Mouse (Mus musculus) retina, postnatal 1 day (tissue): ENCODE data around the gene Slc16a13.

Source experiments
- DNase-seq: peaks from one replicate; pipeline ENCODE4 v3.0.0-alpha.2; 2012

The Slc16a13 gene

DNA sequence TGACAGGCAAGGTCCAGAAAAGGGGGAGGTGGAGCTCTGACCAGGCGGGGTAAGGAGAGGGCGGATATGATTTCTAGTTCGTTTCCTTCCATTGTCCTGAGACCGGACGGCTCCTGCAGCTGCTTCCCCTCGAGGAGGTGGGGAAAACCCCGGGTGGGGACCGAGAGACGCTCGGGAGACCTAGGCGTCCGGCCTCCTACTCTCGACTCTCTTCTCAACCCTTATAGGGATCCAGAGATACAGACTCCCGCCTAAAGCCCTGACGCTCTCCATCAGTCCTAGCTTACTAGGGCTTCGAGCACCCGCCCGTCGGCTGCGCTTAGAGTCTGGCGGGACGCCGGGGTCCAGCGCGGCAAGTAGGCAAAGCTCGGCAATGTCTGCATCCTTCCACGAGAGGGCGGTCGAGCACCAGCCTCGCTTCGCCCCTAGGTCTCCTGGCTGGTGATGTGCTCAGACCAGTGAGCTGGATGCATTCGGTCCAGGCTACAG lies 9.4 kb upstream of the Slc16a13 start:
- peak; percentile 90 for DNase-seq

DNA sequence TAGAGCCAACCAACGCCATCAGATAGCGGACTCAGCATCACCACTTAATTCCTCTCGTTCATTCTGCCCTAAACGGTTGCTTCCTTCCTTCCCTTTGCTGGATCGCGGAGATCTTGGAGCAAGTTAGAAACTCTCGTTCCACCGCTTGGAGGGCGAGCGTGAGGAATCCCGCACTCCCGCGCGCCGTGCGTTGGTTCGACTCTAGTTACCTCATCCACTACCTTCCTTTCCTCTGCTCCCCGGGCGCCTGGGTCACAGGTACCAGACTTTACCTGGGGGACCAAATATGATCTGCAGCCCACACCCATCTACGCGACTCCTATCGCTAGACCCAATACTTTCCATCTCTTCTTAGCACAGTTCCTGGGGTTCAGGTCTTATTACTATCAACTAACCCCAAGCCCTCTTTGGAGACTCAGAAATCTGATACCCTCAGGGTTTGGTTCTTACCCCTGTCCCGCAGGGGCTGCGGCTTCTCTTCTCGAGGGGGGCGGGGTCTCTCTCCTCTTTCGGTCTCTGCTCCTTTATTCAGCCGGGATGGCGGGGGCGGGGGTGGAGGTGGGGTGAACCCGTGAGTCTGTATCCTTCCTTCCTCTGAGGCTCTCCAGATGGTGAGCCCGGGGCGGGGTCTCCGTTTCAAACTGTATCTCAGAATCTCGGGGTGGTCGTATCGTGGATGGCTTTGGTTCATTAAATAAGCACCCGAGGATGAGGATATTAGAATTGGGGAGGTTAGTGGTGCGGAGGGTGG lies 8.6 kb upstream of the Slc16a13 start, which contains the start of gene Bcl6b:
Gene Bcl6b, minus strand, starts transcription at position 539 of the 751 bp plus-strand sequence.
- DNase-seq: no peak

GRCm38 (mm10) chr11:70228828-70229227 lies 8.0 kb upstream of the Slc16a13 start:
- peak; percentile 87 for DNase-seq

DNA sequence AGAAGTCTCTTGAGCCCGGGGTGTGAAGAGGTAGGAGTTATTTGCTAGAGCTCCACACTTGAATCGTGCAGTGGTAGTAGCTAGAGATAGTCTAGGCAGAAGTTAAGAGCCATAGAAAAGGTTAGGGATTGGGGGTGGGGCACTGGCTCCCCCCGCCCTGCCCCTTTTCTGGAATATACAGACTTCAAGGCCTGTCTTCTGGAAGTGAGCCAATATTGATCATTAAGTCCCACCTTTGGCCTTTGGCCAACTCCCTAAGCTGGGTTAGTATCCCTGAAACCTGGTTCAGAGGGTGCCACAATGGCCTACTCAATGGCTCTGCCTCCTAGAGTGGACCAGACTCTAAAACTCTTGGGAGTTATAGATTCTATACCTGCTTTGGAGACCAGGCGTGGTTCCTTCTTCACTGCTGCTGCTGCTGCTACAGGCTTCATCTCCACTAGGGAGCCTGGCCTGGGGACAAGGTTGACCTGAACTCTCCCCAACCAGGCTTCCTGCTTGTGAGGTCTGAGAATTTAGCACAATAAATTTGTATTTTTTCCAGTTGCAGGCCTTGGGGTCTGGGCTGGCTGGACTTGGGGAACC lies 6.9 kb upstream of the Slc16a13 start:
- no peak for DNase-seq

DNA sequence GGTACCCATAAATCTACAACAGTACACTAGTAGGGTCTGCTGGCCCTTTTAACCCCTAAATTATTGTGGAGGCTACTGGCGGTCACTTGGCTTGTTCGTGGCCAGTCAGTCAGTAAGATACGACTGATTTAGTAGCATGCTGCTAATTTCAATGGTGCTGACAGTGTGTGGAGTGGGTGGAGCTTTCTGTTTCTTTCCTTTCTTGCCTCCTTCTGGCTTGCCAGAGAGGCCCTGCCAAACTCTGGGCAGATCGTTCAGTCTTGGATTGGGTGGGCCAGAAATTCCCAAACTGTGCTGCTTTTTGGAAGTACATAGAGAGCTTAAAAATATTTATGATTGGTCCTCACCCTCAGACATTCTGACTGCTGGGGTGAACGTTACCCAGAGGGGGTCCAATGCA lies 6.3 kb upstream of the Slc16a13 start:
- DNase-seq: no peak

DNA sequence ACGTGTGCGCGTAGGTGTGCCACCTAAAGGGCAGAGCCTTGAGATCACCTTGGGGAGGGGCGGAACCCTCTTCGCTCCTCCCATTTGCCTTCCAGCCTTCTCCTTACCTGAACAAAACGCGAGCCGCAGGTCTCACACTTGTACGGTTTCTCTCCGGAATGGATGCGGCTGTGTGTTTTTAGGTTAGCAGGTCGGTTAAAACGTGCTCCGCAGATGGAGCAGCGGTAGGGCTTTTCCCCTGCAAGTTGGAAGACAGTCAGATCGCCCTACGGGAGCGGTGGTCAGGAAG lies 5.7 kb upstream of the Slc16a13 start:
- peak; percentile 12 for DNase-seq

GRCm38 (mm10) chr11:70225798-70226601 lies 5.1 kb upstream of the Slc16a13 start:
- DNase-seq: peak; percentile 23

- no peak for DNase-seq
Observed at GRCm38 (mm10) chr11:70223724-70224123, 2.9 kb upstream of the Slc16a13 start.

DNA sequence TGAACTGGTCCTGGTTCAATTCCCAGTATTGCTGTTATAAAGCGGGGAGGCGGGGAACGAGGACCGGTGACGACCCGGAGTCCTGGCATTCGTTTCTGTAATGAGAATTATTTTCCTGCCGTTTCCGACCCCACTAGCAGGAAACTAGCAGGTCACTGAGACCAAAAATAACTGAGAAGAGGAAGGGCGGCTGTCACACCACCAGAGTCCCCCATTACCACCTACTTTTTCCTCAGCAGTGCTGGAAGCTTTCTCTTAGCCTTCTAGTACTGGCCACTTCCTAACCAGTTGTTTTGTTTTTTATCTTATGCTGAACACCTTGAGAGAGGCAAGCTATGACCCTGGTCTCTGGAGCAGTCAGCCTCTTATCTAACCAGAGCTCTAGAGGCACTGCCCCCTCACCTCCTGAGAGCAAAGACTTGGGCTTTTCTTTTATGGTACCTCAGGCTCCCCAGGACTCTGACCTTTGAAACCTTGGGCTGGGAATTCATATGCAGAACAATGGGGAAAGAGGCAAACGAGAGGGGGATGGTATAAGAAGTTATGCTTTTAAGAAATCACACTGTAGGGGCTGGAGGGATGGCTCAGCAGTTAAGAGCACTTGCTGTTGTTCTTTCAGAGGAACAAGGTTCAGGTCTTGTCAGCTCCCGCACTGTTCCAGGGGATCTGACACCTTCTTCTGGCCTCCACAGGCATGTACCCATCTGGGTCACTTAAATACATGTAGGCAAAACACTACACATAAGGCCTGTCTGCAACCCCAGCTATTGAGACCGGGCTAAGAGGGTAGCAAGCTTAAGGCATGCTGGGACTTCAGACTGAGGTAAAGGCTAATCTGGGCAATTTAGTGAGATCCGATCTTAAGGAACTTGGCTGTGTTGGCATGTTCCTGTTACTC lies 988 bp upstream of the Slc16a13 start:
- no peak for DNase-seq

DNA sequence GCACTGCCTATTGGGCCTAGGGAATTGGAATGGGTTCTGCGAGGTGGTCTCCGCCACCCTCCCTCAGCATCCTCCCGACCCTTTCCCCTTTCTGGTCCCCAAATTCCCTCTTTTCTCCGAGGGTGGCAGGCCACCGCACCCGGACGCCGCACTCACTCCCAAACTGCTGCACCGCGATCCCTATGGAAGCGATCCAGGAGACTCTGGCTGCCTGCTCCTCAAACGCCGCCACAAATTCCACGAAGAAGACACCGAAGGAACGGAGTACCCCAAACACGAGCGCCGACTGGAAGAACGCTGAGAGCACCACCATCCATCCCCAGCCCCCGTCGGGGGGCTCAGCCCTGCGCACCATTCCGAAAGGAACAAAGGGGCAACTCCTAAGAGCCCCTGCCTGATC lies 541 bp downstream of the Slc16a13 start:
- no peak for DNase-seq

GRCm38 (mm10) chr11:70219873-70220272 lies 991 bp downstream of the Slc16a13 start:
- no peak for DNase-seq

DNA sequence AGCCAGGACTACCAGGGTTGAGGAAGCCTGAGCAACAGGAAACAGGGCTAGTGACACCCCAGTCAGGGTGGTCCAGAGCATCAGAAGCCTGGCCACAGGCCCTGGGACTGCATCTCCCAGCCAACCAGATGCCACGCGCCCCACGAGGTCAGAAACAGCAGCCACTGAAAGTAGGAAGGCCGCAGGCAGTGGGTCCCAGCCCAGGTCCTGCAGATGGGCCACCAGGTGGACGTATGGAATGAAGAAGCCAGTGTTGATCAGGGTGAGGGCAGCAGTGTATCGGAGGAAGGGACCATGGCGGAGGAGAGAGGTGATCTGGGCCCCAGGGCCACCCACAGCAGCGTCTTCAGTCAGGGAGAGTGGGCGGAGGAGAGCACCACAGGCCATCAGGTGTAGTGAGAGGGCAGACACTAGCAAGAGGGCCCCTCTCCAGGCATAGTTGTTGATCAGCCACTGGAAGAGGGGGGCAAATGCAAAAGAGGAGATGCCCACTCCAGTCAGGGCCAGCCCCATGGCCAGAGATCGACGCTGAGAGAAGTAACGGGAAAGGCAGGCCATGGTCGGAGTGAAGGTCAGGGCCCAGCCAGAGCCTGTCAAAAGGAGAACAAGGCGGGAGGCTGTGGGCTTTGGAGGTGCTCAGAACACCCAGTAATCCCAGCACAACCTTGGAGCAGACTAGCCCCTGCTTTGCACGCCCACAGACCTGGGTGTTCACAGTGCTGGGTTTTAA lies 2.0 kb downstream of the Slc16a13 start:
- no peak for DNase-seq

GRCm38 (mm10) chr11:70218039-70218438 lies 2.8 kb downstream of the Slc16a13 start:
- no peak for DNase-seq

GRCm38 (mm10) chr11:70216103-70216502 lies 4.8 kb downstream of the Slc16a13 start:
- no peak for DNase-seq

- DNase-seq: no peak
Observed at GRCm38 (mm10) chr11:70215301-70215700, 5.6 kb downstream of the Slc16a13 start.

- DNase-seq: no peak
Observed at GRCm38 (mm10) chr11:70214856-70215209, 6.0 kb downstream of the Slc16a13 start.

GRCm38 (mm10) chr11:70214191-70214855 lies 6.5 kb downstream of the Slc16a13 start:
- DNase-seq: peak; percentile 30

DNA sequence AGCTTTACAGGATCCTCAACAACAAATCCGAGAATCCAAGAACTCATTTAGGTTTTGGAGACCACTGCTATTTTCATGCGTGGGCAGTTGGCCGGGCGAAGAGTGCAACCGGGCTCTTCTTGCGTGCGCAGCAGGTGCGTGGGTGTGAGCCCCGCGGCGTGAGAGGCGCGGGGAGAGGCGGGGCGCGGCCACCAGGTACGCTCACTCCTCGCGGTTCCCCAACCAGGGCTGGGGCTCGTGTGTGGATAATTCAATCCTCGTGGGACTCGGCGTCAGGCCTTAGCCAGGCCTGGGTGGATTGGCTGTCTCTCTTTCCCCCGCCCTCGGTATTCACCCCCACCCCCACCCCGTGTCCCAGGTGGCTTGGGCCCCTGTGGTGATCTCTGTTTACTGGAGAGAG lies 7.1 kb downstream of the Slc16a13 start:
- no peak for DNase-seq

GRCm38 (mm10) chr11:70212896-70213295 lies 8.0 kb downstream of the Slc16a13 start:
- peak; percentile 74 for DNase-seq

- DNase-seq: no peak
Observed at GRCm38 (mm10) chr11:70212423-70212822, 8.4 kb downstream of the Slc16a13 start, which contains the start of gene Slc16a11. TSS of gene Slc16a11 (plus strand) at chr11:70212752.

- no peak for DNase-seq
Observed at GRCm38 (mm10) chr11:70211972-70212371, 8.9 kb downstream of the Slc16a13 start.
